Mouse (Mus musculus): Measurements from ENCODE around the gene Wdr82.

The Wdr82 gene

DNA sequence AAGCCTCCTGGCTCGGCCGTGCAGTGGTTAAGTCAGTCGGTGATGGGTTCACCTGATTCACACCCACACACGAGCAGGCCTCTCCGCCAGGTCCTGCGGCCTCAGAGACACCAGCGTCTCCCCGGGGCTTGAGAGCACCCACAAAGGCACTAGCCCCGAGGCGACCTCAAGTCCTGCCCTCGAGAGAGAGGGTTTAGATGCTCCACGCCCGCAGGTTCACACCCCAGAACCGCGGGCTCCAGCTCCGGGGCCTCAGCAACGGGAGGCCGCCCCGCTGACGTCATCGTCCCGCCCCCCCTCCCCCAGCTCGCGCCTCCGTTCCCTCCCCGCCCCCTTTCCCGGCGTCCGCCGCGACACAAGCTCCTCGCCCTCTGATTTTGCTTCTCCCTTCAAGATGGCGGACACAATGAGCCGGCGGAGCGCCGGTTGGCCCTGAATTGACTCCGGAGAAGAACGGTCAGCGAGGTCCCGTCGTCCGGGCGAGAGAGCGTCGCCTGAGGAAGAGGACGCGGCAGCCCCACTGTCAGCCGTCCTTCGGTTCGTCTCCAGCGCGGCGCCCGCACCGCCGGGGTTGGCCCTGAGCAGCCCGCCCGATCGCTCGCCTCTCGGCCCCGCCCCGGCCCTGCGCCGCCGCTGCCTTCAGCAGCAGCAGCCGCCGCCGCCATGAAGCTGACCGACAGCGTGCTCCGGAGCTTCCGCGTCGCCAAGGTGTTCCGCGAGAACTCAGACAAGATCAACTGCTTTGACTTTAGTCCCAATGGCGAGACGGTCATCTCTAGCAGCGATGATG, at the start of gene Wdr82:
TSS of gene Wdr82 (plus strand) at position 373 of the 790 bp plus-strand sequence.
- DNase-seq: peak; percentile 91 to 92

DNA sequence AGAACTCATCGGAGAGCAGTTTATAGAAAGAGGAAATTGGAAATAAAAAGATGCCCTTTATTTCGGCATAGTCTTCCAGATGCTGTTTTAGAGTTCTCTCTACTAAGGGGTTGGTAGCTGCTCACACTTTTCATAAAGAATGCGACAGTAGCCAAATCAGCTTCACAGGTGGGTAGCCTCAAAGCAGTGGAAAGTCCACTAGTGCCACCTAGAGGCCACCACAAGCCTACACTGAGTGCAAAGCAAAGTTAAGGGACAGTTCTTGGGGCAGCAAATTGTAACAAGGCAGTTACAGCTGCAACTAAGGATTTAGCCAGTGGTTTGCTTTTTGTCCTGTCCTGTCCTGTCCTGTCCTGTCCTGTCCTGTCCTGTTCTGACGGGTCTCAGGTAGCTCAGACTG, 47.1 kb upstream of the Wdr82 start:
- peak; percentile 11 to 29 for DNase-seq

GRCm38 (mm10) chr9:106126786-106127251, 43.9 kb upstream of the Wdr82 start:
- no peak for DNase-seq

DNA sequence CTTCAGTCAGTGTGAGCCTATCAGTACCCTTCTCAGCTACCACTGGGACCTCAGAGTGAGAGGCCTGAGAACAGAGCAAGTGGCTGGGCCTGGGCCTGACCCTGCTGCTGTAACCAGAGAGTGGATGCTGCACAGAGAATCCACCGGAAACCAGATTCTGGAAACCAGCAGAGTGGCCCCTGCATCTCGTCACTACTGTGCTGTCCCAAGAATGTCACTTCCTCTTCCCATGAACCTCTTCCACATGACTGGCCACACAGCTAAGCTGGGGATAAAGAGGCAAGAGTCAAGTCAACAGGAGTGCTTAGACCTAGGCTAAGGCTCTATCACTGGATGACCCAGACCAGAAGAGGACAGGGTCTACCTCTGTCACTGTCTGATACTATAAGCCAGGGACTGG, 41.7 kb upstream of the Wdr82 start:
- DNase-seq: no peak

DNA sequence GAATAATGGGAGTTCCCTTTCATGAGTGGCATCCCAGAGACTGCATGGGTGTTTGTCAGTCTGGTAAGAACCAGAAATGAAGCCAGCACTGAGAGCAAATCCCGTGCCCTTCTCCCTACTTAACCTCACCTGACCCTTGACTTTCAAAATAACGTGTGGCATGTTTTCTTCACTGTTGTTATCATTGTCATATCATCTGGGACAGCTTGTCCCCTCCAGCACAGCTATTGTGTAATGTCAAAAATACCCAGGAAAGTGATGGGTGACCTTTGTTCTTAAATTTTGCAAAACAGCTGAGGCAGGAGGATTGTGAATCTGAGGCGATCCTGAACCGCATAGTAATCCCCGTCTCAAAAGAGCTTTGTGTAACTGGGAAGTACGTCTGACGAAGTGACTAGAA, 40.5 kb upstream of the Wdr82 start:
- no peak for DNase-seq

DNA sequence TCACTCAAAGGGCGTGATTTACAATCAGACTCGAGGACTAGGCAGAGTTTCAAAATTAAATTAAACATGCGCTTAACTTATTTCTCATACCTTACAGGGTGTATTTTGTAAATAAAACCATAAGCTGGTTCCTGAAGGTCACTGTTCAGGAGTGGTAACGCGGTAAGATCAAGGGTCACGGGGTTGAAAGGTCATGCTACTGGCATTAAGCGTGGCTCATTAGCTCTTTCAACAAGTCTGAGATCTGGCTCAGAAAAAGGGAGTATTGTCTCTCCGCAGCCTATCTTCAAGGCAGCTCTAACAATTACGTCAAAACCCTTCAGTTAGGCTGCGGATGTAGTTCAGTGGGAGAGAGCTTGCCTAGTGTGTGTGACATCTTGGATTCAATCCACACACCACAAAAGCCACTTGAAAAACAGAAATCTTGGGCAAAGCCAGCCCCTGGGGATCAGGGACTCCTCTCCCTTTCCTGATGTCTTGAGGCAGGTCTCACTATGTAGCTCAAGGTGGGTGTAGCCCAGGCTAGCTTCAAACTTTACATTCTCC, 33.0 kb upstream of the Wdr82 start:
- no peak for DNase-seq

DNA sequence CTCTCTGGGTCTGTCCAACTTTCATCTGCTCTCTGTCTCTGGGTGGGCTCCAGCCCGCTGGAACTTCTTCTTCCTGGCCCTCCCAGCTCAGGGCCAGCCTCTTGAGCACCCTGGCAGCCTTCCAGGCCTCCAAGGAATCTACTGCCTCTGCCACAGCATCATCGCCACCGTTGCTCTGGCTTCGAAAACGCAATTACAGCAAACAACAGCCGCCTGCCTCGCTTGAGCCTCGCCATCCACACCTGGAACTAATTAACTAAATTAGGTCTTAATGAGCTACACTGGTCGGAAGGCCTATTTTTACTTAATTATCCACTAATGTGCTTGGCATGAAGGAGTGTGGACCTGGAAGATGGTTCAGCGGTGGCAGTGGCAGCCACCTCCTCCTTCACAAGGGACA, 31.0 kb upstream of the Wdr82 start:
- no peak for DNase-seq

GRCm38 (mm10) chr9:106141955-106142354, 28.8 kb upstream of the Wdr82 start:
- DNase-seq: no peak

- no peak for DNase-seq
Observed at GRCm38 (mm10) chr9:106144176-106144575, 26.6 kb upstream of the Wdr82 start.

DNA sequence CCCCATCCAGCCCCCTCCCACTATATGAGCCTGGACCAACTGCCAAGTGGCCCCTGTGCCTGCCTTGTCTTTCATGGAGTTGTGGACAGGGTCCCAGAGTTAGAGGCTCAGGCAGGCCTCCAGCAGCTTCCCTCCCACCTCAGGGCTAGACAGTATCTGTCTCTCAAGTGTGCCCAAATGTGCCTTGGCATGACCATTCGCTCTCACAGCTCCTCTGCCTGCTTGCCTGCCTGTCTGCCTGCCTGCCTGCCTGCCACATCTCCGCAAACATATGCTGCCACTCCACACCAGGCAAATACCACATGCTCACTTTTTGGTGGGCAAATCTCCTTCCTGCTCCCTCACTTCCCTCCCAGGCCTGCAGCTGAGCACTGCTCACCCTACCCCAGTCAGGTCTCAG, 25.1 kb upstream of the Wdr82 start:
- no peak for DNase-seq

GRCm38 (mm10) chr9:106147281-106147680, 23.4 kb upstream of the Wdr82 start:
- DNase-seq: no peak

DNA sequence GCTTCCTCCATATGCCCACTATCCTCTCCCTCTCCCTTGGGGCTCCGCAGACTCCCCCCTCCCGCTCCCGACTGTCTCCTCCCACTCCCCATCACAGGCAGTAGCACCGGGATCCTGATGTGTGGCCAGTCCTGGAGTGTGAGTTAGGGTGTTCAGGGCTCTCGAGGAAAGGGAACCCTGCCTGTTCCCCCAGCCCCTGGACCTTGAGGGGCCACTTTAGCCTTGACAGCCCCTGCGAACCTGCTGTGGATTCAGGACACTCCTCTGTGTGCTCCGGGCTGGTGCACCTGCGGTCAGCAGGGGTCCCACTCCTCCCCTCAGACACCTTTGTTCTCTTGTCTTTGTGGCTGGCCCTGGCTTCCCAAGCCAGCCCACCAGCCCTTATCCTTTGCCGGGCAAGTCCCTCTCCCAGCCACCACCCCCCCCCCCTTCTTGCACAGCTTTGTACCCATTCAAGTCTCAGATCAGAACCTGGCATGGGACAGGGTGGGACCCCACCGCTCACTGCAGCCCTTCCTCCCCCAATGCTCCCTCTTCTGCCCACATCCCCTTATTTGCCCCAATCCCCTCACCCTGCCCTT, 22.8 kb upstream of the Wdr82 start:
- DNase-seq: no peak

- DNase-seq: no peak
Observed at GRCm38 (mm10) chr9:106148541-106149398, 22.0 kb upstream of the Wdr82 start.

- no peak for DNase-seq
Observed at GRCm38 (mm10) chr9:106149399-106149754, 21.4 kb upstream of the Wdr82 start.

GRCm38 (mm10) chr9:106154106-106154505, 16.6 kb upstream of the Wdr82 start:
- DNase-seq: no peak

GRCm38 (mm10) chr9:106156419-106156818, 14.3 kb upstream of the Wdr82 start:
- peak; percentile 41 to 46 for DNase-seq

DNA sequence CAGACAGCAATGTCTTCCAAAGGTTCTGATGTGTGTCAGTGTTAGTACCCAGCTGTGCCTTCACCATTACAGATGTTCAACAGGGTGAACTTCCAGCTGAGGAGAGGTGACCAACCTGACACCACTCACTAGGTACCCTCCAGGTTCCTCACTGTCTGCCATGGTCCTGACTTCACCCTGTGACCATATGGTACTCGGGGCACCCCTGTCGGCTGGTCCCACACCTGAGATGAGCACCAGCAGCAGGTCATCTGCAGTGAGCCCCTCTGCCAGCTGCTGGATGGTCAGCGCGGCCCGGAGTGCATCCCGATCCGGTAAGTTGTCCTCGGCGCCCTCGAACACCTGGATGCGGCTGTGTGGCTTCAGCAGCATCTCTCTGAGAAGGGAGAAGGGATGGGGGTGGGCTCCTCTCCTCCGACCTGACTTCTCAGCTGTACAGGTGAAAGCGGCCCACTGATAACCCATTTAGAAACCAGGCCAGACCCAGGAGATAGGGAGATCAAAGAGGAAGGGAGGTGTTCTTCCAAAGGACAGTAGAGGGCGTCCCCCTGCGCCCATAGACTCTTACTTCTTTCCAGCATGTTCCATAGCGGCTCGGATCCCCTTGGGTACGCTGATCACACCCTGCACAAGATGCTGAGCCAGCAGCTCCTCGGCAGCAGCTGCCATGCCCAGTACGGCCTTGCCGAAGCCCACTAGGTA, 13.7 kb upstream of the Wdr82 start:
- DNase-seq: no peak

- DNase-seq: no peak
Observed at GRCm38 (mm10) chr9:106157623-106157925, 13.2 kb upstream of the Wdr82 start.

DNA sequence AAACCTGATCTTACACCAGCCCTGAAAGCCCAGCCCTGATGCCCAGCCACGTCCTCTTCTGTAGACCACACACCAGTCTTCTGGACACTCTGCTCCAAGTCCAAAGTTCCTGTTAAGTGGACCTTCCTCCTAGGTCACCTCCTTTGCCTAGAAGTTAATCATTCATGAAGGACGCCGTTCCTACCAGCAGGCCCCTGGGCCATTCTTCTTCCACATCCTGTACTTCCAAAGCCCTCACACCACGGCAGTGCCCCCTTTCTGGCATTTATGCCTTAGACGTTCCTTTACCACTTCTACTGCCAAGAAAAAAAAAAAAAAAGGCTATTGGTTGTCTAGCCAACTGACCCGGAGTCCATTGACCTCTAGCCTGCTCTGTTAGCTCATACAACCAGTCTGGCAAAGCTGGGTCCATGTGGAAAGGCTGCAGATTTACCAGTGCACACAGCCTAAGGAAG, 12.7 kb upstream of the Wdr82 start, which contains the start of gene Glyctk:
TSS of gene Glyctk (minus strand) at position 102 of the 455 bp plus-strand sequence.
- DNase-seq: no peak

GRCm38 (mm10) chr9:106159237-106159636, 11.5 kb upstream of the Wdr82 start:
- no peak for DNase-seq

GRCm38 (mm10) chr9:106159784-106160301, 10.9 kb upstream of the Wdr82 start:
- peak; percentile 94 to 96 for DNase-seq

DNA sequence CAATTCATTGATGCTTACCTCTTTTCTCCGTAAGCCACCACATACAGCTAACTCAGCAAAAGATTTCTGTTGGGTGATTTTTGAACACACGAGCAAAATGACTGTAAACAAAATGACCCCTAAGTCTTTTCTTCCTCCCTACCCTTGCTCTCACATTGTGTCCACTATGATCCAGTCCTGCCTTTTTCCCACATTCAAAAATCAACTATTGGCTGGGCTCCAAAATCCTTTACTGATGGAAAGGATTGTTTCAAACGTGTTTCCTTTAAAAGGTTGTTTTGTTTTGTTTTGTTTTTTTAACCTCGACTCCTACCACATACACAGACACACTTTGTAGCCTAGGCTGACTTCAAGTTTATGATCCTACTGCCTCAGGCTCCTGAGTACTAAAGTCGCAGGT, 10.3 kb upstream of the Wdr82 start:
- no peak for DNase-seq

Data from lung, adult 18-20 months (tissue).